Mouse (Mus musculus) liver, postnatal 0 days (tissue): ENCODE data around the gene Rcan1.

Experiments
- CTCF ChIP-seq: sonication (generic); IDR thresholded peaks from 2 replicates; pipeline ENCODE4 v1.5.1; 2016; ENCODE audit warnings: antibody characterized with exemption, low read depth
- EP300 ChIP-seq: IDR thresholded peaks from 2 replicates; pipeline ENCODE4 v1.6.1; 2016; ENCODE audit warnings: antibody characterized with exemption, low read depth, mild to moderate bottlenecking

DNA sequence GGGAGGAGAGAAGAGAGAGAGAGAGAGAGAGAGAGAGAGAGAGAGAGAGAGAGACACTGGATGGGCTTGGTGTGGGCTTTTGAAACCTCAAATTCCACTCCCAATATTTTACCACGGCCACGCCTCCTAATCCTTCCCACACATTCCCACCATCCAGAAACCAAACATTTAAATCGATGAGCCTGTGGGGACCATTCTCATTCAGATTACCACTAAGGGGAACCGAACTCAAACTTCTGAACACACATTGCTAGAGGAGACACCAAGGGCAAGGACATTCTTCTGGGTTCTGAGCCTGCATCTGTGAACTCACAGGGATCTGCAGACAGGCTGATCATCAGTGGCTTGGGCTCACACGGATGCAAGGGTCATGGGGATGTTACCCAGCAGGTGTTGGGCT, 17.8 kb upstream of the Rcan1 start:
- TF ChIP-seq CTCF = no peak
- no peak for TF ChIP-seq EP300
